Mouse (Mus musculus) forebrain, postnatal 0 days (tissue): Measurements from ENCODE around the gene Stx6. TPM values are rescaled to one million over a fixed set of nuclear protein-coding genes. Genes with fewer than 3 reads are reported as not detected.

ENCODE experiments used
- ATAC-seq: fragments of 200-750 bp; cut with Nextera tagmentation; 2 replicates; pipeline ENCODE4 v1.8.0; 2017; ENCODE audit warnings: mild to moderate bottlenecking, moderate library complexity
- DNase-seq: peaks from one replicate; pipeline ENCODE4 v3.0.0-alpha.2; 2015
- H3K27ac ChIP-seq: fragments of 300-500 bp; sonication (generic); 2 replicates; pipeline ENCODE4 v1.5.1; 2014; ENCODE audit warnings: low read depth, mild to moderate bottlenecking, antibody characterized with exemption, low read length, moderate library complexity, mixed read lengths
- H3K27me3 ChIP-seq: fragments of 300-500 bp; sonication (generic); 2 replicates; pipeline ENCODE4 v1.6.1; 2014; ENCODE audit warnings: mild to moderate bottlenecking, low read length, mixed read lengths; ENCODE audit not compliant: insufficient read depth
- H3K36me3 ChIP-seq: fragments of 300-500 bp; sonication (generic); 2 replicates; pipeline ENCODE4 v1.6.1; 2014; ENCODE audit warnings: mild to moderate bottlenecking, moderate library complexity; ENCODE audit not compliant: insufficient read depth
- H3K4me1 ChIP-seq: fragments of 300-500 bp; sonication (generic); 2 replicates; pipeline ENCODE4 v1.6.1; 2014; ENCODE audit warnings: antibody characterized with exemption; ENCODE audit not compliant: insufficient read depth
- H3K4me2 ChIP-seq: fragments of 300-500 bp; sonication (generic); 2 replicates; pipeline ENCODE4 v1.6.1; 2014; ENCODE audit warnings: low read depth, mild to moderate bottlenecking, moderate library complexity
- H3K4me3 ChIP-seq: fragments of 300-500 bp; sonication (generic); 2 replicates; pipeline ENCODE4 v1.5.1; 2014; ENCODE audit warnings: low read depth, low read length, mixed read lengths
- H3K9ac ChIP-seq: fragments of 300-500 bp; sonication (generic); 2 replicates; pipeline ENCODE4 v1.6.1; 2014; ENCODE audit warnings: mild to moderate bottlenecking
- H3K9me3 ChIP-seq: fragments of 300-500 bp; sonication (generic); 2 replicates; pipeline ENCODE4 v1.6.1; 2016; ENCODE audit warnings: low read length
- CTCF ChIP-seq: sonication (generic); IDR thresholded peaks from 2 replicates; pipeline ENCODE4 v1.5.1; 2016; ENCODE audit warnings: antibody characterized with exemption, control low read depth, low read depth
- WGBS: fragments of 180-500 bp; shearing (Covaris S2); extraction: QIAGEN DNeasy Blood & Tissue Kit; methylation state at CpG from one replicate; pipeline ENCODE4 v1.1.7; 2014; 5-methylcytosine and 5-hydroxymethylcytosine counted together
- polyA plus RNA-seq: library from polyadenylated mRNA; unstranded; fragments of >200 nt; fragmentation: Nextera tagmentation; extraction: Ambion mirVana; gene quantifications from 2 replicates; pipeline ENCODE4 v1.2.1, GENCODE M21; 2015
- total RNA-seq: library from RNA; depleted of rRNA; stranded (reverse); fragments of >200 nt; gene quantifications from 2 replicates; pipeline ENCODE4 v1.2.3, GENCODE M21; 2014

Stx6 gene
- total and polyA plus RNA-seq, 2 experiments from 2014 or later = 97.5 to 120 TPM

DNA sequence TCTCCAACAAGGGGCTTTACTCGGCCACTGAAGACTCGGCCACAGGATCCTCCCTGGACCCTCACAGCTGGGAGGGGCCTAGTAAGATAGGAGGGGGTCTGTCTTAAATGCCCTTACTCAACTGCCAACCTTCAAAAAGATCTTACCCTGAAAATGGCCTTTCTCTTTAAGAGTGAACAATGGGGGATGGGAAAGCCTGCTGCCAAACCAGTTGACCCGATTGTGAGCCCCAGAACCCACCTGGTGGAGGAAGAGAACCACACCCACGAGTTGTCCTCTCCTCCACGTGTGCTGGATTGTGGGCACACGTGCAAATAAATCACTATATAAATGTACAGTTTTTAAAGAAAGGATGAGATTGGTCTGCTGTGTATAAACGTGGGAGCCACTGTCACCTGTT, 46.8 kb downstream of the Stx6 start:
- Histone ChIP-seq H3K4me1 (peaks cover 35% of the 10 kb centered on the region), H3K27ac (peak overlapping the region; percentile 75), H3K27me3 (no peaks in the 10 kb centered on the region), H3K4me2 (no peak overlapping the region), H3K36me3 (peaks cover 10% of the 10 kb centered on the region), H3K9ac (no peak overlapping the region), H3K9me3 (no peaks in the 10 kb centered on the region), H3K4me3 (no peak overlapping the region)
- no peak for DNase-seq
- ATAC-seq = no peak
- WGBS = 48% methylated on average over 7 of the region's 7 CpGs
- TF ChIP-seq CTCF = 0 out of 2 replicates have a peak, but pooled peaks have one; percentile 3

DNA sequence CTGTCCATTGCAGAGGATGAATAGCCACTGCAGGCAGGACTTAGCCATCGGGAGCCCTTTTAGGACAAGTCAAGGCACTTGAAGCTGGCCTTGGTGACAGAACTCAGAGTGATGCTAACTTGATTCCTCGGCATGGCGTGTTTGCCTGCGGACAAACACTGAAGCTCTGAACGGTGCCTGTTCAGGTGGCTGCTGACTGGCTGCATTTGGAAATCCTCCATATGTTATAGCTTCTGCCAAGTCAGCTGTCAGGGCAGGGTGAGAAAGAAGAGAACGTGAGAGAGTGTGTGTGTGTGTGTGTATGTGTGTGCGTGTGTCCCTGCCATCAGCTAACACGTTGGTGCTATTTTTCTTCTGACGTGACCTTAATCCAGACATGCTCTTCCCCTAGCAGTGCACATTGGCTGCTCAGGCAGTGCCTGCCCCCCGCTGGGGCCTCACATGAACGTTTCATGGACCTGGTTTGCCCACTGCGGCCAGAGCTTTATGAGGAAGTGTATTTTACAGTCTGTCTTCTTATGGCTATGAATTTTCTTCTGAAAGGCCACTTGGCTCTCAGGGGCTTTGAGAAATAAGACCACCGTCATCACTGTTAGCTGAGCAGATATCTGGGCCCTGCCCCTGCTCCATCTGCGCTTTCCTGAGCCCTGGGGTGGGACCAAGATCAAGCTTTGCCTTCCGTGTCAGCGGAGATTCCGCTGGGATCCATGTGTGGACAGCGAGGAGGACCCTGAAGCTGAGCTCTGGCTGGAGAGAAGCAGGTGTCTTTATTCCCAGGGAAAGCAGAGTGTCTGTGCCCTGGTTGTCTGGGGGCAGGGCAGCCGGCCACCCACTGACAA, 47.5 kb downstream of the Stx6 start:
- Histone ChIP-seq H3K27me3 (no peaks in the 10 kb centered on the region), H3K36me3 (peaks cover 10% of the 10 kb centered on the region), H3K9me3 (no peaks in the 10 kb centered on the region), H3K9ac (no peak overlapping the region), H3K4me2 (no peak overlapping the region), H3K4me3 (no peak overlapping the region), H3K4me1 (peaks cover 35% of the 10 kb centered on the region), H3K27ac (peak overlapping the region; percentile 75)
- no peak for TF ChIP-seq CTCF
- no peak for DNase-seq
- no peak for ATAC-seq
- WGBS = 53% methylated on average over 19 of the region's 19 CpGs

DNA sequence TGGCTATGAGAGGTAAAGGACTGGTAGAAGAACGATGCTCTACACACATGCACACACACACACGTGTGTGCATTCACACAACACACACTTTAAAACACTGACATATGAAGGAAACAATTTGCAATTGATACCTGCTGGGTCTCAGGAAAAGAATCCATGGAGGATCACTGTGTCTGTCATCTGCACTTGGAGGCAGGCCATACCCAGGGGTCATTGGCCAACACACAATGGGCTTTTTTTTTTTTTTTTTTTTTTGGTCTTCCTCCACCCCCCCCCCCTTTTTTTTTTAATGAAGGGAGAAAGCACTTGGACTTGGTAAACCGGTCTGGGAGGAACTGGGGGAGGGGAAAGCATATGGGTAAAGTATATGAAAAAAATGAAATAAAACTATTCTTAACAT, 49.3 kb downstream of the Stx6 start:
- WGBS = 58% methylated on average over 3 of the region's 3 CpGs
- no peak overlapping the region for H3K4me2 ChIP-seq
- no peak overlapping the region for H3K27ac ChIP-seq
- H3K9me3 ChIP-seq = no peaks in the 10 kb centered on the region
- DNase-seq = no peak
- H3K9ac ChIP-seq = no peak overlapping the region
- peaks cover 38% of the 10 kb centered on the region for H3K4me1 ChIP-seq
- TF ChIP-seq CTCF = no peak
- ATAC-seq = no peak
- no peaks in the 10 kb centered on the region for H3K27me3 ChIP-seq
- no peak overlapping the region for H3K4me3 ChIP-seq
- peaks cover 10% of the 10 kb centered on the region; the same call in 1 of the 2 replicates for H3K36me3 ChIP-seq

DNA sequence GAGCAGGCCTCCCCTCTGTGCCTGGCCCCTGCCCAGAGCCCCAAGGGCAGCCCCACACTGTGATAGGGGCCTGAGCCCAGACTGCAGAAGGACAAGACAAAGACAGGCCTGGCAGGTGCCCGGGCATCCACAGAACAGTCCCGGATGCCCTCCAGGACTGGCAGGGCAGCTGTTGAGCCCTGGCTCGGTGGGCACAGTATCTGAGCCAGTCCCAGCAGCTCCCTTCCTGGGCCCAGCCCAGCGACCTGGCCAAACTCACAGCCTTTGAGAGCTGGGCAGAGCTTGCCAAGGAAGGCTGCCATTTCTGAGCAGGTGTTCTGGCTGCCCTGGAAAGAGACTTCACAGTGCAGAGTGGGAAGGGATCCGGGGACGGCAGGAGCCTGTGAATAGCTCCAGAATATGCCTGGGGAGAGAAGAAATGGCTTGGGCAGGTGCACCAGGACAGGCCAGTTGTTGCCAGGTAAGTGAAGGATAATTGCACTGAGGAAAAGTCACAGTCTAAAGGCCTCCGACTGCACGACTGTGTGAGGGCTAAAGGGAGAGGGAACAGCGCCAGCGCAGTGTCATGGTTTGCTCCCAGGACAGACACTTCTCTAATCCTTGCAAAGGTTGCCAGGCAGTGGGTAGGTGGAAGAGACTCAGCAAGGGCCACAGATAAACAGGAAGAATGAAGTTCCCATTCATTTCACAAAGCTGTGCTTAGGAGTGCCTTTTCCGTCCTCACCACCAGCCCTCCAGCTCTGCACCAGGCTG, 51.7 kb downstream of the Stx6 start:
- no peak for TF ChIP-seq CTCF
- Histone ChIP-seq H3K27me3 (no peaks in the 10 kb centered on the region), H3K9ac (0 out of 2 replicates have a peak overlapping the region, but pooled peaks have one; percentile 10), H3K4me3 (no peak overlapping the region), H3K27ac (peak overlapping the region; percentile 36), H3K9me3 (no peaks in the 10 kb centered on the region), H3K36me3 (peaks cover 10% of the 10 kb centered on the region; the same call in 1 of the 2 replicates), H3K4me2 (no peak overlapping the region), H3K4me1 (peaks cover 28% of the 10 kb centered on the region)
- peak; percentile 55 for ATAC-seq
- WGBS = 39% methylated on average over 11 of the region's 11 CpGs
- no peak for DNase-seq

DNA sequence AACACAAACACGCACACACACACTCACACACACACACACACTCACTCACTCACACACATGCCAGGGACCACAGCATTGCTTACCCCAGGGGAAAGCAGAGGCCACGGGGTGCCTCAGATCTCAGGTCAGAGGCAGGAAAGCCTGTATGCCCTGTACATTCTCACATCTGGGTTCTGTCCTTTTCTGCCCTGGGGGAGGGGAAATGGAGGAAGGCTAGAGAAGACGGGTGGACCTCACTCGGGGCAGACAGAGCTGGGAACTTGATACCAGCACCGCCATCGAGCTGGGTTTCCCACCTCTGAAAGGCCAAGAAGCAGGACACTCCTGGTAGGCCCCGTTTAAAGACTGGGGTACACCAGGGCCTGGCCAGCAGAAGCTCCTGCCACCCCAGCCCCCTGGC, 52.5 kb downstream of the Stx6 start:
- peaks cover 20% of the 10 kb centered on the region for H3K4me1 ChIP-seq
- H3K27ac ChIP-seq = no peak overlapping the region
- no peak for ATAC-seq
- H3K27me3 ChIP-seq = no peaks in the 10 kb centered on the region
- 57% methylated on average over 7 of the region's 7 CpGs for WGBS
- H3K4me3 ChIP-seq = no peak overlapping the region
- peaks cover 10% of the 10 kb centered on the region; the same call in 1 of the 2 replicates for H3K36me3 ChIP-seq
- no peaks in the 10 kb centered on the region for H3K9me3 ChIP-seq
- no peak overlapping the region for H3K9ac ChIP-seq
- no peak overlapping the region for H3K4me2 ChIP-seq
- no peak for TF ChIP-seq CTCF
- DNase-seq = no peak

DNA sequence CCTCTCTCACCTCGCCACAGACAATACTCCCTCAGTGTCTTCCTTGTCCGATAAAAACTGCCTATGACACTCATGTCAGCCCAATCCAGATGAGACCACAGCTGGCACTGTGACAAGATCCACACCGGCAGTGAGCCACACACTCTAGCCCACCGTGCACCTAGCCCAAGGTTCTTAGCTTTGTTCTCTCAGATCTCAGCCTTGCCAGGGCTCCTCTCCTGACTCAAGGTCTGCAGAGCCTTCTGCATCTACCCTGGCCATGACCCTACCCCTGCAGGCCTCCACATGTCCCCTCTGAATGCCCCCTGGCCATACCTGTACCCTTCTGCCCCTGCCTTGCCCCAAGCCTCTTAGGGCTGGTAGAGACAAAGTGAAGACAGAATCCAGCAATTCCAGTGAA, 53.6 kb downstream of the Stx6 start:
- 43% methylated on average over 4 of the region's 4 CpGs for WGBS
- TF ChIP-seq CTCF = no peak
- H3K4me3 ChIP-seq = no peak overlapping the region
- no peaks in the 10 kb centered on the region for H3K9me3 ChIP-seq
- H3K27ac ChIP-seq = peak overlapping the region; percentile 50; the same call in 1 of the 2 replicates
- DNase-seq = no peak
- no peaks in the 10 kb centered on the region for H3K27me3 ChIP-seq
- no peak for ATAC-seq
- peaks cover 18% of the 10 kb centered on the region for H3K4me1 ChIP-seq
- no peak overlapping the region for H3K9ac ChIP-seq
- no peak overlapping the region for H3K4me2 ChIP-seq
- H3K36me3 ChIP-seq = peaks cover 8% of the 10 kb centered on the region; the same call in 1 of the 2 replicates

DNA sequence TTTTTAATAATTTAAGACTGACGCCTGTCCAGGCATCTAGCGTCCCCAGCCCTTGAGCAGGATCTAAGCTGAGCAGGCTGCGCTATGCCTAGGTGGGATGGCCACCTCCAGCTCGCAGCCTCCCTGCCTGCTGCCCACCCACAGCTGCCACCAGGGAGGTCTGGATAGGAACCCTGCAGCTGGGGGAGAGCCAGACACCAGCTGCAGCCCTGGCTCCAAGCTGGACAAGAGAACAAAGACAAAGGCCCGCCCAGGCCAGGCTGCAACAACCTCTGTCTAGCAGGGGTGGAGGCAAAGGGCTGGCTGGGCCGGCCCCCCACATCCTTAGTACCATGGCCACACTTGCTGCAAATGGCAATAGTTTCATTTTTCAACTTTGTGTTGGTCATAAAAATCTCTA, 54.0 kb downstream of the Stx6 start:
- H3K27me3 ChIP-seq = no peaks in the 10 kb centered on the region
- peaks cover 18% of the 10 kb centered on the region for H3K4me1 ChIP-seq
- H3K27ac ChIP-seq = peak overlapping the region; percentile 50; the same call in 1 of the 2 replicates
- WGBS = 8% methylated on average over 6 of the region's 6 CpGs
- no peaks in the 10 kb centered on the region for H3K9me3 ChIP-seq
- no peak for TF ChIP-seq CTCF
- H3K4me3 ChIP-seq = no peak overlapping the region
- H3K9ac ChIP-seq = no peak overlapping the region
- H3K4me2 ChIP-seq = no peak overlapping the region
- DNase-seq (no peak), ATAC-seq (peak; percentile 57)
- peaks cover 4% of the 10 kb centered on the region; the same call in 1 of the 2 replicates for H3K36me3 ChIP-seq
